Mouse (Mus musculus) lung, postnatal 0 days (tissue): Measurements from ENCODE around the gene Alk.

Experiments used
- CTCF ChIP-seq: IDR thresholded peaks from 2 replicates; pipeline ENCODE4 v1.5.1; 2016; ENCODE audit warnings: antibody characterized with exemption, mild to moderate bottlenecking
- EP300 ChIP-seq: IDR thresholded peaks from 2 replicates; pipeline ENCODE4 v1.6.1; 2016; ENCODE audit warnings: antibody characterized with exemption, mild to moderate bottlenecking, control low read depth

DNA sequence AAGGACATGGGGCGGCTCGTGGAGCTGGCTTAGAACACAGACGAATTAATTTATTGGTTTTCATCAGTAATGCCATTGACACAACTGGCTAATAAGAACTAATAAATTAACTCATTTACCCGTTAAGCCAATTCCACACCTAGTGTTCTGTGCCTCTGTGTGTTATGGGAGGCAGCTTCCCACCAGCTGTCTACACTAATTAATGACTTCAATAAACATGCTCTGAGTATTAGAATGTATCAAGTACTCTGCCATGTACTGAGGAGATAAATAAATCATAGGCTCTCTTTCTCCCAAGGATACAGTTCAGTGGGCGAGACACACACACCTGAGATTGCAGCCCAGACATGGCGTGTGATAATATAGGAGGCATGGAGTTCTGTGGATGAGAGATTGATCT, 723.1 kb downstream of the Alk start:
- no peak for TF ChIP-seq EP300
- no peak for TF ChIP-seq CTCF
